Mouse (Mus musculus) cerebellum, adult 11 months (tissue): ENCODE measurements around the gene Pard6a.

Source experiments
- DNase-seq: peaks from one replicate; pipeline ENCODE4 v3.0.0; 2022

Gene Pard6a

DNA sequence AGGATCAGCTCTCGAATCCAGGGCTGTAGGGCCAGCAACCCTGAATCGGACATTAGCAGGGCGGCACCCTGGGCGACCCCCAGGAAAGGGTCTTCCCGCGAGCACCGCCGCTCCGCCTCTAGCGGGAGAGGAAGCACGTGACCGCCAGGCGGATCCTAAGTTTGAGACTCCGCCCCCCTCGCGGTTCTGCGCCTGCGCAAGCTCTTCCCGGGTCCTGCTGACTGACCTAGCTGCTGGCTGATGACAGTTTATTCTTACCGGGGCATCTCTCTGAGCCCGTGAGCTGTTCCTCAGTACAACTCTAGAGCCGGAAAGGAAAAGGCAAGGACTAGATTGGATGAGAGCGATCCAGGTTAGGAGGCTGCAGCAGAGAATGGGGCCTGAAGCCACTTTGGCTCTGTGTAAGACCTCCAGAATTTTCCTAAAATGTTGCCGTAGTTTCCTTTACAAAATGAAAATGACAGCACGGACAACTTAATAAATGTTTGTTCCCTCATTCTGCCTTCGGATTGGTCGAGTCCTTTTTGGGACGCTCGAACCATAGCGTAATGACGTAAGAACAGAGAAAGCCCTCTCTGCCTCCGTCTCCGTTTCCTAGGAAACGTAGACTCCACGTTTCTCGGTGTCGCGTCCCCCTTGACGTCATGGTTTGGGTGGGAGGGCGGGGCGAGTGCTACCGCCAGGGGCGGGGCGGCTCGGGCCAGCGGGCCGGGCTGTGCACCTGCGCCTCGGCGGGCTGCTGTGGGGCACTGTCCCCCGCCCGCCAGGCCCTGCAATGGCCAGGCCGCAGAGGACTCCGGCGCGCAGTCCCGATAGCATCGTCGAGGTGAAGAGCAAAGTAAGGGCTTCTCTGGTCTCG, at the start of gene Pard6a, which contains the start of gene Acd:
Gene Pard6a, plus strand, starts transcription at position 183 of the 859 bp plus-strand sequence.
Gene Acd, minus strand, starts transcription at position 137 of the 859 bp plus-strand sequence.
- peak; percentile 95 for DNase-seq

DNA sequence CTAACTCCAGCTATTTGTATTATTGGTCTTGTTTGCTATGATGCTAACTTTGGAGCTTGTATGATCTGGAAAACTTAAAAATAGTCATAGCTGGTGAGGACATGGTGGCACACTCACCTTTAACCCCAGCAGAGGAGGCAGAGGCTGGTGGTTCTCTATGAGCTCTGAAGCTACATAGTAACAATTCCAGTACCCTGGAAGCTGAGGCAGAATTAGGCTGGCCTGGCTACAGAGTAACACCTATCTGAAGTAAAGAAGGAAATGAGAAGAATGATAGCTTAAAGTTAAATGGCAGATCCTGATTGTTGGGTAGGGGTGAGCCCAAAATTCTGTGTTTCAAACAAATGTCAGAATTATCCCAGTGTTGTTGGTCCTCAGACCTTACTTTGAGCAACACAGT, 43.3 kb upstream of the Pard6a start:
- no peak for DNase-seq

DNA sequence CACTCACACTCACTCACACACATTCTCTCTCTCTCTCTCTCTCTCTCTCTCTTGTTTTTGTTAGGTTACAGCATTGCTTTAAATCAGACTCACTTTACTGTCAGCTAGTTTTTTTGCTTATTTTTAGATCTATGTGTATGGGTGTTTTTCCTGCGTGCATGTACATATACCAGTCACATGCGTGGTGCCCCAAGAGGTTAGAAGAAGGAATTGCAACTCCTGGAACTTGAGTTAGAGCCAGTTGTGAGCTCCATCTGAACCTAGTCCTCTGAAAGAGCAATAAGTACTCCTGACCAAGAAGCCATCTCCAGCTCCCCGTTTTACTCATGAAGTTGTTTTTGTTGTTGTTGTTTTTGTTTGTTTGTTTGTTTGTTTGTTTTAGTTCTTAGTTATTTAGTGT, 39.8 kb upstream of the Pard6a start:
- no peak for DNase-seq

DNA sequence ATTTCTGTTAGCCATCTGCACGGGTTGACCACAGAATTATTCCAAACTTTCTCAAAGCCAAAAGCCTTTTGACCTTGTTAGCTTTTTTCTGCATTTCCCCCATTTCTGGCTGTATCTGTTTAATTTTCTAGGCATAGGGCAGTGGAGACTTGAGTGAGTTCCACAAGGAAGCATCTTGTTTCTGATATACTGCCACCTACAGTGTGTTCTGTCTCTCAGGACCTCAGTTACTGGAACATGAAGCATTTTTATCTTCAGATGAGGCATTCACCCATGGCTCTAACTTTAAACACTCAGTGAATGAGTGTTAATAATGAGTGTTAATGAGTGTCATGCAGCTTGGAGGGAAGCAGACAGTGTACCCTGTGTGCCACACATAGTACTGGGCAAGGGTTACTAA, 23.1 kb upstream of the Pard6a start:
- no peak for DNase-seq

DNA sequence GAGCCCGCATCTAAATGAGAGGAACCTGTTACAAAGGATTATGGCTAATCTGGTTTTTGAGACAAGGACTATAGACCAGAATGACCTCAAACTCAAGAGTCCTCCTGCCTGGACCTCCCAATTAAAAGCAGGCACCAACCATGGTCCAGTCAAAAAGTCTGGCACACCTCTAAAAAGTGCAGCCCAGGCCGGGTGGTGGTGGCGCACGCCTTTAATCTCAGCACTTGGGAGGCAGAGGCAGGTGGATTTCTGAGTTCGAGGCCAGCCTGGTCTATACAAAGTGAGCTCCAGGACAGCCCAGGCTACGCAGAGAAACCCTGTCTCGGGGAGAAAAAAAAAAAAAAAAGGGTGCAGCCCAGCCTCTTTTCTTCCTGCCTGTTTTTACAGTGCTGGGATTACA, 15.6 kb upstream of the Pard6a start:
- DNase-seq, result no peak

DNA sequence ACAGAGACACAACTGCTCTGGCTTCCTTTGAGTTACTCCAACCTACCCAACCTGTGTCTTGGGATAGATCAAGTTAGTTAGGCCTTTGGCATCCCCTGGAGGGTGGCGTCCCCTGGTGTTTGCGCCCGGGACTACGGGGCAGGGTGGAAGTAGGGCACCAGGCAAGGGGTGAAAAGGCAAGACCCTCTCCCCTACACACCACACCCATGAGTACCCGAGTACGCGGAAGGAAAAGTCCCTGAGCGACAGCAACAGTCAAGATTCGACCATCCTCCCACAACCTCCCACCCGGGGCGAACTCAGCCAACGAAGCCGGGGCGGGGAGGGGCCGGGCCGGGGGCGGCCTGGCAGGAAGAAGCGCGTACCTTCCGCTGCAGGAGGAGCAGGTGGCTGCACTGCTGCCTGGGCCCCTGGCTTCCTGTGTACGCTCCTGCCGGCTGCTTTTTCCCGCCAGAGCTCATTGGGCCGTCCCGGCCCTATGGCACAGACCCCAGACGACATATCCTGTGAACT, 15.1 kb upstream of the Pard6a start, which contains the start of gene Carmil2:
Gene Carmil2, plus strand, starts transcription at position 479 of the 513 bp plus-strand sequence.
- peak; percentile 36 for DNase-seq

DNA sequence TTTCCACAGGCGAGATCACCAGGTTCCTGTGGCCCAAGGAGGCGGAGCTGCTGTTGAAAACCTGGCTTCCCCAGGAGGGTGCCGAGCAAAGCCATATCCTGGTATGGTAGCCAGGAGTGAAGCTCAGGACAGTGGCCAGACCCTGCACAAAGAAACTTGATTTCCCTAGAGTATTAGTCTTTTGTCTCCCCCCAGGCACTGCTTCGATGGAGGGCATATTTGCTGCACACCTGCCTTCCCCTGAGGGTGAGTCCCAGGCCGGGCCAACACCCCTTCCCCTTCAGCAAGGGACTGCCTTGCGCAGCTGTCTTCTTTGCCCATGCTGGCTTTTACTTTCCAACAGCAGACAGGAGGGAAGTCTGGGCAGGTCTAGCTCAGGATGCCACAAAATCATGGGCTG, 14.4 kb upstream of the Pard6a start:
- DNase-seq, result no peak

DNA sequence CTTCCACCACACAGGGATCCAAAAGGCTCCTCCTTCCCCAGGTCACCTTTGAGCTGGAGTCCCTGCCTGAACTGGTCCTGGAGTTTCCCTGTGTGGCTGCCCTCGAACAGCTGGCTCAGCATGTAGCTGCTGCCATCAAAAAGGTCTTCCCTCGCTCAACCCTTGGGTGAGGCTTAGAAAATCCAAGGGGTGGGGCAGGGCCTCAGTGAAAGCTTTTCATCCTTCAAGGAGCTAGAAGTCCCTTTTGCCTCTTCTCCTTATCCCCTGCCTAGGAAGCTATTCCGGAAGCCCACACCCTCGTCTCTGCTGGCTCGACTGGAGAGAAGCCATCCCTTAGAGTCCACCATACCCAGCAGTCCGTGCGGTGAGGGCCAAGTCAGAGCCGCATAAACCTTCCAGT, 13.4 kb upstream of the Pard6a start:
- DNase-seq, result no peak

DNA sequence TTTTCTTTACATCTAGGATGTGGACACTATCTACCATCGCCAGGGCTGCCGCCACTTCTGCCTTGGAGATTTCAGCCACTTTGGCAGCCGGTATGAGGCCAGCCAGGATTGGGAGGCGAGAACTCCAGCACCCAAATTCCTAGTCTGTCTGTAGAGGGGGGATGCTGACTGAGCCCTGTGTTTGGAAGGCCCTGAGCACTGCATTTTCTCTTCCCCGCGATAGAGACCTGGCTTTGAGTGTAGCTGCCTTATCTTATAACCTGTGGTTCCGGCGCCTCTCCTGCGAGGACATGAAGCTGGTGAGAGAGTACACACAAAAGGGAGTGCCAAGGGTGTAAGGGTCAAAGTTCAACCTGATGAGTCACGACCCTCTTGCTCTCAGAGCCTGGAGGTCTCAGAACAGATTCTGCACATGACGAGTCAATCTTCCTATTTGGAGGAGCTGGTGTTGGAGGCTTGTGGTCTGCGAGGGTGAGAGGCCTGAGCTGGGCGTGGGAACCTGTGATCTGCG, 12.7 kb upstream of the Pard6a start:
- no peak for DNase-seq

DNA sequence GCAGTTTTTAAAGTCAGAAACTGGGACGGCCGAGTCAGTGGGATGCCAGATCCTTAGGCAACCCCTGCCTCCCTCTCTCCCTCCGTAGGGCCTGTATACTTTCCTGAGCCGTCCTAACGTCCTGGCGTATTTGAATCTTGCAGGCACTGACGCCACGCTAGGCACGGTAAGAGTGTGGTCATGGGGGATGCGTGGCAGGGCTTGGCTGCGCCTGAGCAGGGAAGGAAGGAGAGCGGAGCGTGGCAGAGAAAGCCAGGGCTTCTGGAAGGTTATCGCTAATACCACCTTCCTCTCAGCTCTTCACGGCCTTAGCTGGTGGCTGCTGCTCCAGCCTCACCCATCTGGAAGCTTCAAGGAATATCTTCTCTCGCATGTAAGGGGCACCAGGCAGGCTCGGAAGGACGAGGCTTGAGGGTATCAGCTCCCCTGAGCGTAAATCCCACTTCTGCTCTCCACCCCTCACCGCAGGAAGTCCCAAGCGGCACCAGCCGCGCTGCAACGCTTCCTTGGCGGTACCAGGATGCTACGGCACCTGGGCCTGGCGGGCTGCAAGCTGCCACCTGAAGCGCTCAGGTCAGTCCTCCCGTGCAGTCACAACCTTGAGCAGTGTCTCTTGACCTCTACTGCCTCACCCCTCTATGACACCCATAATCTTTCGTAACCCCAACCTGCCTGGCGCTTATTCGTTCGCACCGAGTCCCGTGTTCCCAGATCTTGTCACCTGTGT, 11.5 kb upstream of the Pard6a start:
- no peak for DNase-seq

DNA sequence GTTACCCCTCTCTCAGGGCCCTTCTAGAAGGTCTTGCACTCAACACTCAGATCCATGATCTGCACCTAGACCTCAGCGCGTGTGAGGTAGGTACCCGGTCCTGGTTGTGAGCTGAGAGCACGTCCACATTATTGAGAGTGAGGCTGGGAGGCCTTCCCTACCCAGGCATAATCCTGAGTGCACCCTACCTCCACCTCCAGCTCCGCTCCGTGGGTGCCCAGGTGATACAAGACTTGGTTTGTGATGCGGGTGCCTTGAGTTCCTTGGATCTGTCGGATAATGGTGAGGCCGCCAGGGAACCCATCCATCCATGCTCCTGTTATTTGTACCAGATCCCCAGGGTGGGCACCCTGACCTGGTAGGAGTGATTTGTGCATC, 11.0 kb upstream of the Pard6a start:
- DNase-seq, result no peak

DNA sequence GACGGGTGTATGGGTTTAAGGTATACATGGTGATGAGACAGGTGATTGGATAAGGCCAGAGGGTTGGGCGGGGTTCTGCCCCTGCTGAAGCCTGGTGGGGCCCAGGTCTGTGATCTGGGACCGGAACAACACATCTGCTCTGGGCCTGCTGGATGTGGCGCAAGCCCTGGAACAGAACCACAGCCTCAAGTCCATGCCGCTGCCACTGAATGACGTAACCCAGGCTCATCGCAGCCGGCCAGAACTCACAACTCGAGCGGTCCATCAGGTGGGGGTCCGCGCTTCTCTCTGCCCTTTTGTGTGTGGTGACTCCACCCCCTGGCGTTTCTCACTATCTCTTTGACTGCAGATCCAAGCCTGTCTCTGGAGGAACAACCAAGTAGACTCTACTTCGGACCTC, 10.0 kb upstream of the Pard6a start:
- DNase-seq, result no peak

DNA sequence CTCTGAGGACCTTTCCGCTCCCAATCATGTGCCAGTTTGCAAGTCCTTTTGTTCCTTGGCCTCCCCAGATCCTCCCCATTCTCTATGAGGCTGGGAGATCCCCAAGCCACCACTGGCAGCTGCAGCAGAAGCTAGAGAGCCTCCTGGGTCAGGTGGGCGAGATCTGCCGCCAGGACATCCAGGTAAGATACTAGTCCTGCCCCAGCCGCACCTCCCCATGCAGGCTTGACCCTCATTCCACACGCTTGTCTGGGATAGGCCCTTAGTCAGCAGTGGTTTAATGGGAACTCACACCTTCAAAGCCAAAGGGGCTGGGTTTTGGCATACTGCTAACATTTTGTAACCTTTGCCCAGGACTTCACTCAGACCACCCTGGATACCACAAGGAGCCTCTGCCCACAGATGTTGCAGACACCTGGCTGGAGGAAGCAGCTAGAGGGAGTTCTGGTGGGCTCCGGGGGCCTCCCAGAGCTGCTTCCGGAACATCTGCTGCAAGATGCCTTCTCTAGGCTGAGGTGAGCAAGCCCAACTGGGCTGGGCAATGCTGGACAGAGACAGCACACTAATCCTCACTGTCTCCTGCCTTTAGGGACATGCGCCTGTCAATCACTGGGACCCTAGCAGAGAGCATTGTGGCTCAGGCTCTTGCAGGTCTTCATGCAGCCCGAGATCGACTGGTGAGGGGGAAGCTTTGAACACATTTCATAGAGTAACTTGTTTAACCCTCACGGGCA, 8.3 kb upstream of the Pard6a start:
- no peak for DNase-seq

DNA sequence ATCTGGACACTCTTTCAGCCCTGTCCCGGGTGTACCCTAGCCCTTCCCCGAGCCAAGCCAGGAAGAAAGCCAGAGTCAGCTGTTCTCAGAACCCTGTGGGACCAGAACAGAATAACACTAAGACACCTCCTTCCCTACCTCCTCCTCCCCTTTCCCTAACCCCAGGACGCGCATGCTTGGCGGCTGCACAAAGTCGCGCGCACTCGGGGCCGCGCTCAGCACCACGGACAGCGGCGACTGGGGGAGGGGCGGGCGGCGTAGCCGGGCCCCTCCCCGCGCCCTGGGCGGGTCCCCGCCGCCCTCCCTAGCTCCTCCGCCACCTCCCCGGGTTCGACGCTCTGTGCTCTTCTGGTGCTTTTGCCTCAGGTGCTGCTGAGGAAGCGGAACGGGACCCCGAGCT, 7.3 kb upstream of the Pard6a start:
- peak; percentile 86 for DNase-seq

DNA sequence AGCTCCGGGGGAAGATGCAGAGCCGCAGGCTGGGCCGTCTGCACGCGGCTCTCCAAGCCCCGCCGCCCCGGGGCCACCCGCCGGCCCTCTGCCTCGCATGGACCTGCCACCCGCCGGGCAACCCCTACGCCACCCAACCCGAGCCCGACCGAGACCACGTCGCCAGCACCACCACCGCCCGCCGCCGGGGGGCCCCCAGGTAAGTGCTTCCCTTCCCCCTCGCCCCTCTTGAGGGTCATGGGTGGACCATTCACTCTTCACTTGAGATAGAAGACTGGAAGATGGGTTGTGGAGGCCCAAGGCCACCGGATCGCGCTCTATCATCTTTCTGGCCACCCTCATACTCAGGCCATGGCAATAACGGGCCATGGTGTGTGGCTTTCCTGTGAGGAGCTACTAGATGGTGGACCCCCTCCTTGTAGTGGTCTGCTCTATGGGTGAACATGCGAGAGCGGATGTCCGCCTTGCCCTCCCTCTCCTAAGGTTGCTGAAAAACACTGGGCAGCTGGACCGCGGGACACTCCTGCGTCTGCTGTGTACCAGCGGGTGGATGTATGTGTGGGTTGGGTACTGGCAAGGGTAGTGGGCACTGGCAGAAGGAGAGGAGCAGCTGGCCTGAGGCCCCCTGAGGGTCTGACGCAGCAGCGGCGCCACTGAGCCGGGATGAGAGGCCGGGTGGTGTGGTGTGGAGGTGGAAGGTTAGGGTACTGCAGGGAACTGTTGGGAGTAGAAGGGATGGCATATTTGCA, 6.7 kb upstream of the Pard6a start:
- peak; percentile 69 for DNase-seq

DNA sequence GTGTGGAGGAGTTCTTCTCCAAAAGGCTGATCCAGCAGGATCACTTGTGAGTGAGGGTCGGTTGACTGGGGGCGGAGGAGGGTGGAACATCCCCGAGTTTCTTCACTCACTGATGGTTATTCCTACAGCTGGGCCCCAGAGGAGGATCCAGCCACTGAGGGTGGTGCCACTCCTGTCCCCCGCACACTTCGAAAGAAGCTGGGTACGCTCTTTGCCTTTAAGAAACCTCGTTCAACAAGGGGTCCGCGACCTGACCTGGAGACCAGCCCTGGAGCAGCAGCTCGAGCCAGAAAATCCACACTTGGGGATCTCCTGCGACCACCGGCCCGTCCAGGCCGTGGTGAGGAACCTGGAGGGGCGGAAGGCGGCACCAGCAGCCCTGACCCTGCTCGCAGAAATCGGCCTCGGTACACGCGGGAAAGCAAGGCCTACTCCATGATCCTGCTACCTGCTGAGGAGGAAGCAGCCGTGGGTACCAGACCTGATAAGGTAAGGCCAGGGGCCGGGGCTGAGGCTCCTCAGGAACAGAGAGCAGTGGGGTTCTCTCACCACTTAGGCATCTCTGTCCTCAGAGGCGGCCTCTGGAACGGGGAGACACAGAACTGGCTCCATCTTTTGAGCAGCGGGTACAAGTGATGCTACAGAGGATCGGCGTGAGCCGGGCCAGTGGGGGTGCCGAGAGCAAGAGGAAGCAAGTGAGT, 5.7 kb upstream of the Pard6a start:
- no peak for DNase-seq

DNA sequence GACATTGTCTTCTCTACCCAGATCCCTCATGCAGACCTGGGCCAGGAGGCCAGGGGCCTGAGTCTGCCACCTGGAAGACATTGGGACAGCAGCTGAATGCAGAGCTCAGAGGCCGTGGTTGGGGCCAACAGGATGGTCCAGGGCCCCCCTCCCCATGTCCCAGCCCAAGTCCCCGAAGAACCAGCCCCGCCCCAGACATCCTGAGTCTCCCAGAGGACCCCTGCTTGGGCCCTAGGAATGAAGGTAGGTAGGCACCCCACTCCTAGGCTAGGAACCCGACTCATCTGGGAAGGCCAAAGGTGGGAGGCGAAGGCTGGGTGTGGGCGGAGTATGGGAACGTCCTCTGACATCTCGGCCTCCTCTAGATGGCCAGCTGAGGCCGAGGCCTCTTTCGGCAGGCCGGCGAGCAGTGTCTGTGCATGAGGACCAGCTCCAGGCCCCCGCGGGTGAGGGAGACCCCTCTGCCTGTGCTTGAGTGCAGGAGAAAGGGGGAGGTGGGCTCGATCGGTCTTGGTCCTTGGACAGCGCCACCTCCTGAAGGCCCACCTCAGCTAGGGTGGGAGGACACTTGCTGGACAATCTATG, 3.7 kb upstream of the Pard6a start:
- DNase-seq, result no peak

DNA sequence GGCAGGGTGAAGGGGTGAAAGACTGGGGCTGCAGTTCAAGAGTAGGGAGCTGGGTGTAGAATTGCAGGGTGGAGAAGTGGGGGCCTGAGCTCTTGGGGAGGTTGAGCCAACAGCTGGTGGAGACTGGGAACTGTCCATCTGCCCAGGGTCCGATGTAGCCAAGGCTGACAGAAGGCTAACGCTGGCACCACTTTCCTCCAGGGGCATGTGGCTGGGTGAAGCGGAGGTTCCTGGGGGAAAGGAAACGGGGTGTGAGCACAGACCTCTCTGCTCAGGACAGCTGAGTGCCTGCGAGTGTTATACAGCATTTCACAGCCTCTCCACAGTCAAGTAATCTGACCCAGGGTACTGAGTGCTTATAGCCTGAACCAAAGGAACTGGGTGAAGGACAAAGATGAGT, 2.2 kb upstream of the Pard6a start:
- no peak for DNase-seq

DNA sequence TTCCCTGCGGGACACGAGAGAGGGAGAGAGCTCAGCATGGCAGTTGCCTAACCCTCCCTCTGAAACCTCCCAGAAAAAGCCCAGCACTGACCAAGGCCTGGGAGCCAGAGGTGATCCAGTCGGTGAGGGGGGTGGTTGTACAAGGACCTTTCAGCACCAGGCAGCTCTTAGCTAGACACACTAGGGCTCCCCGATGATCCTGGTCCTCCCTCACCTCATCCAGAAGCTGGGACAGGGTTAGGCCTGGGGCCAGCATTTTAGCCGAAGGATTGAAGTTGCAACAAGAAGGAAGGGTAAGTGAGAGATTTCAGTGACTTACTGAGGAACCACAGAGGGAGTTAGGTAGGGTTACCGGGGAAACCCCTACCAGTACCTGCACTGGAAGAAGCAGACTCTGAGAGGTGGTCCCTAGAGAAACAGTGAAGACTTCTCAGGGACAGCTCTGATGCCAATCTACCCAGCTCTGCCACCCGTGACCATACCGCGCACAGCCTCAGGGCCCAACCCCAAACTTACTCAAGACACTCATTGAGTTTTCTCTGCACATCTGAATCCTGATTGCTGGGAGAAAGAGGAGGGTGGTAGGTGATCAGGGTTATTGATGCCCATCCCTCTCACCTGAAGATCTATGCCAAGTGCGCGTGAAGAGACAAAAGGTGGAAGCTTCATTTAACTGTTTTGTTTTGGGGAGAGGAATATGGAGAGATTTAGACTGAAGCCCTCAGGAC, 1.3 kb upstream of the Pard6a start:
- DNase-seq, result no peak

DNA sequence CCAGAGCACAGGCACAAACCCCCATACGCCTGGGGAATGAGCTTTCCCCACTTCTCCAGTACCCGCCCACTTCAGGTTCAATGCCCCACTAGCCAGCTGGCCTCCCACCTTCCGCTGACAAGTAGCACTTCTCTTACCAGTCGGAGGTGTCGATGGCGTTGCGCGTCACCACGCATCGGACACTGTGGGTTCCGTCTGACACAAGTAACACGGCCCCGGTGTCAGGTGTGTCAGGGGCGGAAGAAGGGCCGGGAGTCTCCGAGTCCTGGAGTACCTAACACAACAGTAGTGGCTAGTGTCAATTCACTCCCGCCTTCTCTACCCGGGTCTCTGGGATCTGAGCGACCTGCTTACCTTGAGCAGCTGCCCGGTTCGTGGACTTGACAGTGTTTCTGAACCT, 382 bp upstream of the Pard6a start:
- no peak for DNase-seq

DNA sequence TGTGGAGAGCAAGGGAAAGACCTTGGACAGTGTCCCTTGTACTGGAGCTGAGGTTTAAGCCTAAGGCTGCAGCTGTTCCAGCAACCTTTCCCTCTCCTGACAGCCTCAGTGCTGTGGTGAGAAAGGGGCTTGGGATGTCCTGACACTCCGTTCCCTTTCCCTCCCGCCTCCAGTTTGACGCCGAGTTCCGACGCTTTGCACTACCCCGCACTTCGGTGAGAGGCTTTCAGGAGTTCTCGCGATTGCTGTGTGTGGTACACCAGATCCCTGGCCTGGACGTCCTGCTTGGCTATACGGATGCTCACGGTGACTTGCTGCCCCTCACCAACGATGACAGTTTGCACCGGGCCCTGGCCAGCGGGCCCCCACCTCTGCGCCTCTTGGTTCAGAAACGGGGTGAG, 1.1 kb downstream of the Pard6a start:
- peak; percentile 50 for DNase-seq
